Mouse (Mus musculus) kidney, adult 18-20 months (tissue): ENCODE results near the gene Cc2d1b.

Experiments used
- DNase-seq: peaks from one replicate; pipeline ENCODE4 v3.0.0; 2021

Cc2d1b gene

DNA sequence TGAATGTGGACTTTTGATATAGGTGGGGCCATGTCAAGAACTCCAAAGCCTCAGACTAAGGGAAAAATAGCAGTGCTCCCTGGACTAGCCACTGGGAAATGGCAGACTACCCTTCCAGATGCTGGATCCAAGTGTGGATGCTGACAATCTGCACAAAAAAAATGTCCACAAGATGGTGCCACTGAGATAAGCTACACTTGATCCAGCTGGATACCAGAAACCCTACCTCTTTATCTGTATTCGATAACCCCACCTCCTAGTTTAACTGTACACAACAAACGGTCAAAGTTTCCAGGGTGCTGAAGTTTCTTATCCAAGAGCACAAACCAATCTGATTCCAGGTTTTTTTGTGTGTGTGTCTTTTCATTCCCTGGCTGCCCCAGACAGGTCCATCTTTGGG is 44.7 kb downstream of the Cc2d1b start:
- no peak for DNase-seq
